Mouse (Mus musculus): ENCODE measurements around the gene 4933409G03Rik. TPM values are rescaled to one million over a fixed set of nuclear protein-coding genes. Genes with fewer than 3 reads are reported as not detected.
"Not testable (repeated sequence)": the region's sequence is repeated elsewhere in the genome, so short reads cannot be mapped to it uniquely, and the experiment has no call there.

4933409G03Rik gene
- not detected in 2 replicates for polyA plus RNA-seq (2016; fragmentation: Nextera tagmentation; extraction: Ambion mirVana)

DNA sequence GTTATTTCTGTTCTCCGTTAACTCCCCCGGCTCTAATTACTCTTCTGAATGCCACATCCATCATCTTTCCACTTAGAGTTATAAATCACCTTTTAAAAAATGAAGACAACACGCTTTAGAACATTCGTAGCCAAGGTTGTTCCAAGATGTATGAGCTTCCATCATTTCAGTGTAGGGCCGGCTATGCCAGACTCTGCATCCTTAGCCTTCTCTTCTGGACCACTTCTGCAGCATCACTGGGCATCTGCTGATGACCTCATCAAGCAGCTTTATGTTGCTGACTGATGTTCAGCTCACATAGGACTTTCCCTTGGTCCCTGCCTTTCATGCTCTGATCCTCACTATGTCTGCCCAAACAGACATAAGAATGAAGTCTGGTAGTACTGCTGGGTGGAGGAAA is at the start of gene 4933409G03Rik:
Gene 4933409G03Rik (plus strand): TSS at position 301 of the 400 bp plus-strand sequence.
- no peak for DNase-seq (ENCODE audit: low spot score)
- Histone ChIP-seq H3K9me3 (no peaks in the 10 kb centered on the region), H3K36me3 (no peaks in the 10 kb centered on the region), H3K27ac (no peak within 1 kb of the TSS), H3K27me3 (ENCODE audit: insufficient read depth, poor library complexity, severe bottlenecking) (no peaks in the 10 kb centered on the region), H3K4me3 (no peak within 1 kb of the TSS), H3K4me1 (no peaks in the 10 kb centered on the region)
- 79% methylated on average over 5 of the region's 5 CpGs for WGBS

DNA sequence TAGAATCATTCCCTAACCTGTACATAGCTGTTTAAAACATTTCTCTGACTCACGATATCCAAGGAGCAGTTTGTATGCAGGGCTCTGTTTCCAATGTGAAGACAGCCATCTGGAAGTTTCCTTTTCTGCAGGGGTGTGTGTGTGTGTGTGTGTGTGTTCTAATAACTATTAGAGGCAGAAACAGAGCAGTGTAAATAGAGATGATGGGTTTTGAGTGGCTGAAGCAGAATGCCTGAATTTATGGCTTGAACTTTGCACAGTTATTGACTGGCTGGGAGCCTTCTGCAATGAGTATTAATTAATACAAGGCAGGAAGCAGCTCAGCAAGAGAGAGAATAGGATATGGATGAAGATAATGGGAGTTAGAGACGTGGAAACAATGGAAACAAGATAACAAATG is 38.0 kb upstream of the 4933409G03Rik start:
- DNase-seq (ENCODE audit: low spot score), result no peak
- Histone ChIP-seq H3K9me3 (no peaks in the 10 kb centered on the region), H3K27me3 (ENCODE audit: insufficient read depth, poor library complexity, severe bottlenecking) (no peaks in the 10 kb centered on the region), H3K4me1 (no peaks in the 10 kb centered on the region), H3K4me3 (no peak overlapping the region), H3K27ac (no peak overlapping the region), H3K36me3 (no peaks in the 10 kb centered on the region)
- whole genome bisulfite sequencing, result 58% methylated on average over 2 of the region's 2 CpGs

DNA sequence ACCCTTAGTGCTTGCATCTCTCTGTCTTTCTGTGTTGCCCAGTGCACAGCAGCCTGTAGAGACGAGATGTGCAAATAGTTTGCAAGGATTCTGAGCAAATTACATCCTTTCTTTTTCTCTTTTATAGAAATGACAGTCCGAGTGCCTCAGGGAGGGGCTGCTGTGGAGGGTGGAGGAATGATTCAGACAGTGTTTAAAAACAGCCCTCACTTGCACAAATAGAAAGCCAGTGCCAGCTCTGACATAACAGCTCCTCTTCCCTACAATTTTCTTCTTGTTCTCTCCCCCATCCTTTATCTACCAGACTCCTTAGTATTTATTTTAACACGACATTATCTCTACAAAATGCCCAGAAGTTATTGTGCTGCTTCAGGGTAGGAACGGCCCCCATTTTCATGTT is 21.4 kb upstream of the 4933409G03Rik start:
- DNase-seq (ENCODE audit: low spot score), result no peak
- Histone ChIP-seq H3K27ac (no peak overlapping the region), H3K27me3 (ENCODE audit: insufficient read depth, poor library complexity, severe bottlenecking) (no peaks in the 10 kb centered on the region), H3K4me3 (no peak overlapping the region), H3K36me3 (no peaks in the 10 kb centered on the region), H3K4me1 (no peaks in the 10 kb centered on the region), H3K9me3 (no peaks in the 10 kb centered on the region)
- 52% methylated on average over 4 of the region's 4 CpGs for WGBS

DNA sequence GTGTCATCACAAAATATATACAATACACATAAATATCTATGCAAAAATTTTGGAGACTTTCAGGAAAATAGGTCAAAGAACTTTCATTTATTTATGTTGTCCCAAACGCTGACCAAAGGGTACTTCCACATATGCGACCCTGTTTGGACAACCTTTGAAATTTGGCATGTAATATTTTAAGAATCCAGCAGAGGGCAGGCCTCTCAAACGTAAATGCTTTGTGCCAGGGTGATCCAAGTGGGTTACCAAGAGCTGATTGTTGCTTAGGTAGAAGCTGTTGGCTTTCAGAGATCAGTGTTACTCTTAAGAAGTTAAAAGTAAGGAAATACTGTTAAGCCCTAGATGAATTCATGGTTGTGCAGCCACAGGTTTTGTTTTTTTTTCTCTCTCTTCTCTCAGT is 18.9 kb upstream of the 4933409G03Rik start:
- no peak overlapping the region for H3K4me3 ChIP-seq
- no peaks in the 10 kb centered on the region for H3K9me3 ChIP-seq
- no peaks in the 10 kb centered on the region for H3K27me3 ChIP-seq (ENCODE audit: insufficient read depth, poor library complexity, severe bottlenecking)
- no peaks in the 10 kb centered on the region for H3K36me3 ChIP-seq
- H3K4me1 ChIP-seq, result no peaks in the 10 kb centered on the region
- H3K27ac ChIP-seq, result no peak overlapping the region
- no peak for DNase-seq (ENCODE audit: low spot score)
- WGBS, result 18% methylated on average over 3 of the region's 3 CpGs

DNA sequence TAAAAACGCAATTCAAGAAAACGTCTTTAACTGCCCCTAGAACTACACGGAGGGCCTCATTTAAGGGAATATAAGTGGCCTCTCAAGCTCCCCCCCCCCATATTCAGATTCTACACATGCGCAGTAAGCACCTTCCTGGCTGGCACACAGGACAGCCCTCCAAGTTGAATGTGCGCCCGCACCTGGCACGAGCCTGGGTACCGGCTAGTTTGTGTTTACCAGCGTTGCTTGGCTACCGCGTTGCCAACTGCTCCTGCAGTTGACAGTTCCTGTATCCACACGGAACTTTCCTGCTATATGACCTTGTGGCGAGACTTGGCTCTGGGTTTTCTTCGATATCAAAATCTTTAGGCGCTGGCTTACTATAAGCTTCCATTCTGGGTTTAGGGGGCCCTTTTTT is 13.9 kb upstream of the 4933409G03Rik start:
- H3K27me3 ChIP-seq (ENCODE audit: insufficient read depth, poor library complexity, severe bottlenecking), result no peaks in the 10 kb centered on the region
- H3K9me3 ChIP-seq, result no peaks in the 10 kb centered on the region
- H3K27ac ChIP-seq, result no peak overlapping the region
- WGBS, result 90% methylated on average over 15 of the region's 15 CpGs
- no peak overlapping the region for H3K4me3 ChIP-seq
- no peak for DNase-seq (ENCODE audit: low spot score)
- H3K36me3 ChIP-seq, result no peaks in the 10 kb centered on the region
- no peaks in the 10 kb centered on the region for H3K4me1 ChIP-seq

DNA sequence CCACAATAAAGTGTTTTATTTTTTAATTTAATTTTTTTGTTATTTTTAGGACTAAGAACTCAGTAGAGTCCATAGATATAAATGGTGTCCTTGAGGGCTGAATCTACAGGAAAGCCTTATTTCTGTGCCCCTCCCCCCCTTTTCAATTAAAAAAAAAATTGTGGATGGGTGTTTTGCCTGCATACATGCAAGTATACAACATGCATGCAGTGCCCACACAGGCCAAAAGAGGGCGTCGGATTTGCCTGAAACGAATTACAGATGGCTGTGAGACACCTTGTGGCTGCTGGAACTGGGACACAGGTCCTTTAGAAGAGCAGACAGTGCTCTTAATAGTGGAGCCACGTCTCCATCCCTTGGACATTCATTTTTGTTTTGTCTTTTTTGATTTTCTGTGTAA is 9.9 kb upstream of the 4933409G03Rik start:
- H3K9me3 ChIP-seq, result no peaks in the 10 kb centered on the region
- no peaks in the 10 kb centered on the region for H3K27me3 ChIP-seq (ENCODE audit: insufficient read depth, poor library complexity, severe bottlenecking)
- no peak overlapping the region for H3K27ac ChIP-seq
- no peak overlapping the region for H3K4me3 ChIP-seq
- no peaks in the 10 kb centered on the region for H3K4me1 ChIP-seq
- no peak for DNase-seq (ENCODE audit: low spot score)
- no peaks in the 10 kb centered on the region for H3K36me3 ChIP-seq
- 23% methylated on average over 4 of the region's 4 CpGs for WGBS

DNA sequence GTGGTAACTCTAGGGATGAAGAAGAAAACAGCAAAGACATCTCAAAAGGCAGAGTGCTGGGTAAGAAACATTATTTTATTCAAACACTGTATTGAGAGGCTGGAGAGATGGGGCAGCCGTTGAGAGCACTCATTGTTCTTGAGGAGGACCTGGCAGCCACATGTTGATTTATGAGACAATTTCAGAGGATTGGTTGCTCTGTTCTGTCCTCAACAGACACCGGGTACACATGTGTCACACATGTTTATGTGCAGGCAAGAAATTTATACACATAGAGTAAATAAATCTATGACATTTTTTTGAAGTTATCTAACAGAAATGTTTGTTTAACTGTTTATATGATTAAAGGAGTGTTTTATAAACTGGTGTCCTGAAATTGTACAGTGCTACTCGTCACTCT is 10.6 kb downstream of the 4933409G03Rik start:
- H3K27me3 ChIP-seq (ENCODE audit: insufficient read depth, poor library complexity, severe bottlenecking), result no peaks in the 10 kb centered on the region
- WGBS, result 58% methylated on average over 3 of the region's 3 CpGs
- H3K4me3 ChIP-seq, result no peak overlapping the region
- H3K9me3 ChIP-seq, result no peaks in the 10 kb centered on the region
- no peaks in the 10 kb centered on the region for H3K4me1 ChIP-seq
- DNase-seq (ENCODE audit: low spot score), result no peak
- H3K36me3 ChIP-seq, result no peaks in the 10 kb centered on the region
- H3K27ac ChIP-seq, result no peak overlapping the region

DNA sequence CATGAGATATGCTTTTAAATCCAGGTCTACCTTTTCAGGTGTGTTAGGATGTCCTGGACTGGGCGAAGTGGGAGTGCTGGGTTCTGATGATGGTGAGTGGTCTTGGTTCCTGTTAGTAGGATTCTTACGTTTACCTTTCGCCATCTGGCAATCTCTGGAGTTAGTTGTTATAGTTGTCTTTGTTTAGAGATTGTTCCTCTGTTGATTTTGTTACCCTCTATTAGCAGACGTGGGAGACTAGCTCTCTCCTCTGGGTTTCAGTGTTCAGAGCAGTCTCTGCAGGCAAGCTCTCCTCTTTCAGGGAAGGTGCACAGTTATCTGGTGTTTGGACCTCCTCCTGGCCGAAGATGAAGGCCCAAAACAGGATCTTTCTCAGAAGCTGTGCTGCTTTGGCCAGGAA is 74.0 kb downstream of the 4933409G03Rik start, which contains the start of gene 4932414N04Rik:
Gene 4932414N04Rik (plus strand): TSS at position 301 of the 400 bp plus-strand sequence.
- not testable (repeated sequence) for H3K4me3 ChIP-seq; H3K27me3 ChIP-seq (ENCODE audit: insufficient read depth, poor library complexity, severe bottlenecking); H3K36me3 ChIP-seq; DNase-seq (ENCODE audit: low spot score); H3K9me3 ChIP-seq; H3K4me1 ChIP-seq; H3K27ac ChIP-seq
- 73% methylated on average over 2 of the region's 5 CpGs for WGBS

Other genes starting within 250 kb of the 4933409G03Rik start
- 45.2 and 51.3 TPM in 2 replicates for gene Stk39, start 110.1 kb upstream of the 4933409G03Rik start, polyA plus RNA-seq (2016; fragmentation: Nextera tagmentation; extraction: Ambion mirVana)
- not detected in 2 replicates for gene 4932414N04Rik, start 74.1 kb downstream of the 4933409G03Rik start, polyA plus RNA-seq (2016; fragmentation: Nextera tagmentation; extraction: Ambion mirVana)